Mouse (Mus musculus) neutrophil, adult 65 days (primary cell): ENCODE measurements around the gene Hbb-bh2. TPM values are rescaled to one million over a fixed set of nuclear protein-coding genes. Genes with fewer than 3 reads are reported as not detected.

Source experiments
- total RNA-seq: library from RNA; stranded (reverse); gene quantifications from 2 replicates; pipeline ENCODE4 v1.2.4, GENCODE M21; 2023

The Hbb-bh2 gene
- not detected in 2 replicates for total RNA-seq

GRCm38 (mm10) chr7:103840268-103840667 lies at the start of gene Hbb-bh2:
Gene Hbb-bh2, minus strand, starts transcription at chr7:103840520.

DNA sequence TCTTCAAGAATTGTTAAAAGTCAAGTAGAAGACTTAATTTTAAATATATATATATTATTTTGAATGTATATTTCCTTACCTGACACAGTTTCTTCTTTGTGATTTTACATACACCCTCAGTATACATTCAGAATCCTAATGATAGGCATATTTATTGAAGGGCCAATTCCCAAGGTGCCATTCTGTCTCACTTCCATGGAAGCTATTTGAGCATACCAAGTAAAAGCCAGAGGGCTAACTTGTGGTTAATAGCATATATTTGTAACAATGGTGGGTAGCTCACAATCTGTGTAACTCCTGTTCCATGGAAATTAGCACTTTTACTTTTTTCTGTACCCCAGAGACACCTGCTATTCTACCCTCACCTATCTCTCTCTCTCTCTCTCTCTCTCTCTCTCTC lies 45.8 kb upstream of the Hbb-bh2 start, which contains the start of gene Olfr66:
TSS of gene Olfr66 (minus strand) at position 101 of the 400 bp plus-strand sequence.

DNA sequence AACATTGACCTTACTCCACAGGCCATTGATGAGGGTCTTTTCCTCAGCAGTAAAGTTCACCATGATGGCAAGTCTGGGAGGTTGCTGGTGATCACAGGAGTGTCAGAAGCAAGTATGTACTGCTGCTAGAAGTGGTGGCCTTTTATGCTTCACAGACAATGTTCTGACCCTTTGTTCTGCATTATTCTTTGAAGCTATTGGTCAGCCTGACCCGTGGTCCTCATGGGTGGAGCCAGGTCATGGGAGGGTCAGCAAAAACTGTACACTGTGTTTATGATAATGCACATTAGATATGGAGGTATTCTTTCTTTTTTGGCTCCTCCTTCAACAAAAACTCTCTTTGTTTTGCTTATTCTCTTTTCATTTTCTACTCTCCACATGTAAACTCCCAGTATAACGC lies 12.8 kb upstream of the Hbb-bh2 start, which contains the start of gene Hbb-y:
TSS of gene Hbb-y (minus strand) at position 127 of the 400 bp plus-strand sequence.

DNA sequence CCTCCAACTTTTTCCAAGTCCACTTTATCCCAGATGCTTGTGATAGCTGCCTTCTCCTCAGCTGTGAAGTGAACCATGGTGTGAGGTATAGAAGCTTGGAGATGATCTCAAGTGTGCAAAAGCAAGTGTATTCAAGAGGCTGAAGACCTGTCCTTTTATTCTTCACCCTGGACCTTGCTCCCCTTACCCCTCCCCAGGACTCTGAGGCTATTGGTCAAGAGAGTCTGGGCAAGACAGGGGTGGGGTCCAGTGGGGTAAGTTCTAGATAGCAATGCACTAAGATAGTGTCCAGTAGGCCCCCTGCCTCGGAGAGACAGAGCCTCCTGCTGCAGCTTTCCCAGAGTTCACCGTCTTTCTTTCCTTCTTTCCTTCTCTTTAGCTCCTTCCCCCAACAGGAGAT lies 2.7 kb upstream of the Hbb-bh2 start, which contains the start of gene Hbb-bh1:
TSS of gene Hbb-bh1 (minus strand) at position 131 of the 400 bp plus-strand sequence.

GRCm38 (mm10) chr7:103827808-103828207 lies 12.5 kb downstream of the Hbb-bh2 start, which contains the start of gene Hbb-bs:
Gene Hbb-bs, minus strand, starts transcription at chr7:103828096.

GRCm38 (mm10) chr7:103813766-103814165 lies 26.6 kb downstream of the Hbb-bh2 start, which contains the start of gene Hbb-bt:
Gene Hbb-bt, minus strand, starts transcription at chr7:103813996.

DNA sequence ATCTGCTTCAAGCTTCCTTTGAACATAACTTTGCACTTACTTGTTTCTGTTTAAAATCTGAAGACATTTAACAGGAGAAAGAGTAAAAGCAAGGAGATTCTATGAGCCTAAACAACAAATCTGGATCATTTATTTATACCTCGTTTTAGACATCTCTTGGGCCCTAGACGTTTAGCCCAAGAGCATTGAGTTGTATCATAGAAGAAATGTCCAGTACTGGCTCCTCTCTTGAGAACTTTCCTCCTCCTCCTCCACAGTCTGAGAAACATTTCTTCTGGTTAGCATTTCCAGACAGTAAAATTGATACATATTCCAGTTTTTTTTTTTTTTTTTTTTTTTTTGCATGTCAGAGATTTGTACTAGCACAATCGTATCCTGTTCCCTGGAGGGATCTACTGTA lies 48.6 kb downstream of the Hbb-bh2 start, which contains the start of gene Olfr67:
TSS of gene Olfr67 (minus strand) at position 101 of the 400 bp plus-strand sequence.

Other genes starting within 250 kb of the Hbb-bh2 start
- not detected in 2 replicates for gene Olfr619, start 239.9 kb downstream of the Hbb-bh2 start, total RNA-seq
- gene Olfr620, start 228.0 kb downstream of the Hbb-bh2 start, total RNA-seq: not detected in 2 replicates
- gene Olfr622, start 197.8 kb downstream of the Hbb-bh2 start, total RNA-seq: not detected in 2 replicates
- not detected in 2 replicates for gene Olfr623, start 176.8 kb downstream of the Hbb-bh2 start, total RNA-seq
- gene Olfr624, start 169.3 kb downstream of the Hbb-bh2 start, total RNA-seq: not detected in 2 replicates
- not detected in 2 replicates for gene Olfr625-ps1, start 157.8 kb downstream of the Hbb-bh2 start, total RNA-seq
- not detected in 2 replicates for gene Olfr243, start 125.8 kb downstream of the Hbb-bh2 start, total RNA-seq
- not detected in 2 replicates for gene Olfr628, start 110.1 kb downstream of the Hbb-bh2 start, total RNA-seq
- not detected in 2 replicates for gene Olfr629, start 95.6 kb downstream of the Hbb-bh2 start, total RNA-seq
- not detected in 2 replicates for gene Olfr630, start 83.2 kb downstream of the Hbb-bh2 start, total RNA-seq
- gene Olfr69, start 68.9 kb downstream of the Hbb-bh2 start, total RNA-seq: not detected in 2 replicates
- gene Olfr68, start 60.8 kb downstream of the Hbb-bh2 start, total RNA-seq: not detected in 2 replicates
- not detected in 2 replicates for gene Olfr67, start 48.7 kb downstream of the Hbb-bh2 start, total RNA-seq
- 16.2 and 21.8 TPM in 2 replicates for gene Hbb-bt, start 26.5 kb downstream of the Hbb-bh2 start, total RNA-seq
- 59.0 and 111 TPM in 2 replicates for gene Hbb-bs, start 12.4 kb downstream of the Hbb-bh2 start, total RNA-seq
- not detected in 2 replicates for gene Hbb-bh1, start 2.6 kb upstream of the Hbb-bh2 start, total RNA-seq
- gene Hbb-y, start 12.7 kb upstream of the Hbb-bh2 start, total RNA-seq: not detected in 2 replicates
- not detected in 2 replicates for gene Olfr66, start 45.7 kb upstream of the Hbb-bh2 start, total RNA-seq
- gene Olfr64, start 54.0 kb upstream of the Hbb-bh2 start, total RNA-seq: not detected in 2 replicates
- not detected in 2 replicates for gene Olfr65, start 63.0 kb upstream of the Hbb-bh2 start, total RNA-seq
- not detected in 2 replicates for gene Olfr631, start 88.3 kb upstream of the Hbb-bh2 start, total RNA-seq
- not detected in 2 replicates for gene Olfr632, start 93.8 kb upstream of the Hbb-bh2 start, total RNA-seq
- not detected in 2 replicates for gene Olfr633, start 103.9 kb upstream of the Hbb-bh2 start, total RNA-seq
- gene Olfr635, start 130.6 kb upstream of the Hbb-bh2 start, total RNA-seq: not detected in 2 replicates
- not detected in 2 replicates for gene Olfr638, start 158.2 kb upstream of the Hbb-bh2 start, total RNA-seq
- 0.07 and 0.09 TPM in 2 replicates for gene Olfr639, start 176.8 kb upstream of the Hbb-bh2 start, total RNA-seq
- not detected in 2 replicates for gene Olfr640, start 185.1 kb upstream of the Hbb-bh2 start, total RNA-seq
- gene Olfr641, start 194.9 kb upstream of the Hbb-bh2 start, total RNA-seq: not detected in 2 replicates
- gene Olfr642, start 212.1 kb upstream of the Hbb-bh2 start, total RNA-seq: not detected in 2 replicates
- gene 4930516K23Rik, start 220.9 kb upstream of the Hbb-bh2 start, total RNA-seq: not detected in 2 replicates
- not detected in 2 replicates for gene Olfr644, start 231.3 kb upstream of the Hbb-bh2 start, total RNA-seq
- gene Olfr645, start 244.9 kb upstream of the Hbb-bh2 start, total RNA-seq: not detected in 2 replicates